Mouse (Mus musculus) small intestine, adult 2 months (tissue): ENCODE measurements around the gene Ntrk3.

ENCODE experiments used
- CTCF ChIP-seq: fragments of 200-500 bp; IDR thresholded peaks from 2 replicates; pipeline ENCODE4 v1.5.1; 2012; ENCODE audit warnings: low read depth, mild to moderate bottlenecking, control low read depth, inconsistent platforms, low read length, moderate library complexity, mixed read lengths; ENCODE audit not compliant: insufficient replicate concordance, insufficient read length; ENCODE audit errors: extremely low read depth
- POLR2A ChIP-seq: fragments of 200-500 bp; IDR thresholded peaks from 2 replicates; pipeline ENCODE4 v1.6.1; 2012; ENCODE audit warnings: low read depth, mild to moderate bottlenecking, control low read depth, inconsistent platforms, low read length, moderate library complexity

DNA sequence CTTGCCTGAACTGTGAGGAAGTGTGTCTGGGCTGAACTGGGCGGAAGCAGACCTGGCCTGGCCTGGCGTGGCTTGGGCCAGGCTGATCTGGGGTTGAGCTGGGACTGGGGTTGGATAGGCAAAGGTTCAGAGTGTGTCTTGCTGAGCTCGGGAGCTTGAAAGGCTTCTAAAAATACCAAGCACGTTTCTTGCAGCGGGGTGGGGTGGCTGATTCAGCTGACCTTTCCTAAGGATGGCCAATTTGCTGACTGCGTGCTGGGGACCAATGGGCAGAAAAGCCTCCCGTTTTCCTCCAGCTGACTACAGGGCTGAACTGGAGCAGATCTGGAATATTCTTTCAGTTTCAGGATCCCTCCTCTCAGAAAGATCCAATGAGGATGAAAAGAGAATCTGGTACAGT lies 148.0 kb downstream of the Ntrk3 start:
- TF ChIP-seq CTCF = no peak
- TF ChIP-seq POLR2A = no peak
